Mouse (Mus musculus): ENCODE results near the gene Sec31b.
A peak's percentile ranks its signal among the peaks of the same experiment; 100 is the strongest.

Sec31b gene

DNA sequence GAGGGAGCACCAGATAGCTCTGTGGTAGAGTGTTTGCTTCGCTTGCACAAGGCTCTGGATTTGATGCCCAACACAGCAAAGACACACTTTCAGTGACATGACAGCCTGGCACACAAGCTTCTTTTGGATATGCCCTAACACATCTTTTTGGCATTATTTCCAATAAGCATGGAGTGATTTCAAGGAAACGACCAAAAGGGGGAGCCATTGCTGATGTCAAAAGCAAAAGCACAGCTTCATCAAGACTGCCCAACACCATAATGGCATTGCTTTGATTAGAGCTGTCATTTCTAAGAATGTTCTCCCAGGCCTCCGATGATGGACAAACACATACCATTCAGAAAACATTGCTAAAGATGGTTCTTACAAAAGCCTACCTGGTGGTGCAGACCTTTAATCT lies 69.1 kb downstream of the Sec31b start:
- no peak for DNase-seq (ENCODE audit: low spot score in 2 of 2)

DNA sequence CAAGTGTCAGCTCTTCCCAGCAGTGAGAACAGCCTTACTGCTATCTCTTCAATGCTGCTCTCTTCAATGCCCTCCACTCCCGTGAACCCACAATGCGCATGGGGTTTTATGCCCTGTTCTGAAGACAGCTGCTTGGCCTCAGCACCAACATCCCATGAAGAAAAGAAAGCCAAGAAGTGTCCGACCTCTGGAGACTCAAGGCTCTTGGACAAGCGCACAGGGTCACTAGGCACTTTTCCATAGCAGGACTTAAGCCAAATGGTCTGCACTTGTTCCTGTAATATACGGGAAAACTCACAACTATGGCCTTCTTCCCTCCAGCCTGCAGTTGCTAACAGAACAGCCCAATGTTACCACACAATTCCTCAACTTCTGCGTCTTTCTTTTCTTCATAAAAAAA lies 70.4 kb downstream of the Sec31b start:
- no peak for DNase-seq (ENCODE audit: low spot score in 2 of 2)

- peak; percentile 31 to 48 for DNase-seq (ENCODE audit: low spot score in 2 of 2)
Observed at GRCm38 (mm10) chr19:44474158-44474557, 71.5 kb downstream of the Sec31b start.
